Mouse (Mus musculus) bone marrow, adult 2 months (tissue): ENCODE measurements around the gene Usp36. TPM values are rescaled to one million over a fixed set of nuclear protein-coding genes. Genes with fewer than 3 reads are reported as not detected.
"Not testable (repeated sequence)": the region's sequence is repeated elsewhere in the genome, so short reads cannot be mapped to it uniquely, and the experiment has no call there.

Source experiments
- H3K27ac ChIP-seq: fragments of 200-500 bp; 2 replicates; pipeline ENCODE4 v1.5.1; 2012; ENCODE audit warnings: low read depth, mild to moderate bottlenecking, control low read depth, inconsistent platforms, low read length; ENCODE audit not compliant: control insufficient read depth, poor library complexity, insufficient read depth
- H3K4me1 ChIP-seq: fragments of 200-500 bp; 2 replicates; pipeline ENCODE4 v1.6.1; 2011; ENCODE audit warnings: low read length; ENCODE audit not compliant: control insufficient read depth, insufficient read depth
- H3K4me3 ChIP-seq: fragments of 200-500 bp; replicated peaks from 2 replicates; pipeline ENCODE3; 2011; ENCODE audit warnings: mild to moderate bottlenecking, low read depth, low read length, control low read depth; ENCODE audit not compliant: control insufficient read depth
- CTCF ChIP-seq: fragments of 200-500 bp; IDR thresholded peaks from 2 replicates; pipeline ENCODE4 v1.5.1; 2011; ENCODE audit warnings: low read length, control low read depth; ENCODE audit not compliant: control insufficient read depth, insufficient read depth
- POLR2A ChIP-seq: fragments of 200-500 bp; IDR thresholded peaks from 2 replicates; pipeline ENCODE4 v1.6.1; 2011; ENCODE audit warnings: low read depth, mild to moderate bottlenecking, control low read depth, low read length, borderline replicate concordance; ENCODE audit not compliant: control insufficient read depth
- WGBS: fragments of 180-500 bp; shearing (Covaris S2); methylation state at CpG from one replicate; pipeline ENCODE4 v1.1.7; 2018; 5-methylcytosine and 5-hydroxymethylcytosine counted together
- polyA plus RNA-seq: library from polyadenylated mRNA; stranded (reverse); fragments of >200 nt; gene quantifications from 2 replicates; pipeline ENCODE4 v1.2.4, GENCODE M21; 2011; ENCODE audit warnings: low replicate concordance; ENCODE audit not compliant: missing spikeins, insufficient read depth, insufficient read length

The Usp36 gene
- polyA plus RNA-seq, 1 experiment: 18.5 TPM

- WGBS: 53% methylated on average over 7 of the region's 7 CpGs
- Histone ChIP-seq H3K27ac (no peak overlapping the region), H3K4me3 (no peak overlapping the region), H3K4me1 (peaks cover 4% of the 10 kb centered on the region)
- TF ChIP-seq POLR2A: no peak
- TF ChIP-seq CTCF: peak; percentile 73
These were observed 27.1 kb upstream of the Usp36 start for GRCm38 (mm10) chr11:118317129-118317528.

- TF ChIP-seq POLR2A: no peak
- no peak for TF ChIP-seq CTCF
- Histone ChIP-seq H3K4me1 (peaks cover 4% of the 10 kb centered on the region), H3K27ac (no peak overlapping the region), H3K4me3 (no peak overlapping the region)
- 70% methylated on average over 8 of the region's 8 CpGs for WGBS
These were observed 26.3 kb upstream of the Usp36 start for GRCm38 (mm10) chr11:118316231-118316806.

GRCm38 (mm10) chr11:118312132-118312723, 22.2 kb upstream of the Usp36 start:
- 0 out of 2 replicates have a peak overlapping the region, but pooled peaks have one; percentile 39 for H3K27ac ChIP-seq
- WGBS: 35% methylated on average over 6 of the region's 6 CpGs
- no peaks in the 10 kb centered on the region; the same call in 1 of the 2 replicates for H3K4me1 ChIP-seq
- H3K4me3 ChIP-seq: no peak overlapping the region
- TF ChIP-seq CTCF: no peak
- no peak for TF ChIP-seq POLR2A

- WGBS: 84% methylated on average over 2 of the region's 2 CpGs
- H3K4me1 ChIP-seq, H3K27ac ChIP-seq, H3K4me3 ChIP-seq: not testable (repeated sequence)
These were observed 17.9 kb upstream of the Usp36 start for GRCm38 (mm10) chr11:118307962-118308361.

- not testable (repeated sequence) for H3K27ac ChIP-seq, H3K4me3 ChIP-seq, H3K4me1 ChIP-seq
- WGBS: 87% methylated on average over 4 of the region's 4 CpGs
These were observed 13.9 kb upstream of the Usp36 start for GRCm38 (mm10) chr11:118303959-118304358.

- WGBS: 63% methylated on average over 2 of the region's 2 CpGs
These were observed 8.8 kb upstream of the Usp36 start for GRCm38 (mm10) chr11:118298810-118299209.

GRCm38 (mm10) chr11:118297967-118298366, 7.9 kb upstream of the Usp36 start:
- Histone ChIP-seq H3K4me3 (no peak overlapping the region), H3K27ac (no peak overlapping the region), H3K4me1 (no peaks in the 10 kb centered on the region; the same call in 1 of the 2 replicates)
- 76% methylated on average over 3 of the region's 3 CpGs for WGBS
- peak; percentile 20; the same call in 1 of the 2 replicates for TF ChIP-seq CTCF
- no peak for TF ChIP-seq POLR2A

More at GRCm38 (mm10) chr11:118298810-118299209, 8.8 kb upstream of the Usp36 start:
- no peak for TF ChIP-seq CTCF
- no peak for TF ChIP-seq POLR2A
- H3K4me1 ChIP-seq: no peaks in the 10 kb centered on the region; the same call in 1 of the 2 replicates
- H3K27ac ChIP-seq: no peak overlapping the region
- H3K4me3 ChIP-seq: no peak overlapping the region

GRCm38 (mm10) chr11:118295026-118295425, 5.0 kb upstream of the Usp36 start:
- H3K4me1 ChIP-seq: no peaks in the 10 kb centered on the region
- WGBS: 62% methylated on average over 2 of the region's 2 CpGs
- TF ChIP-seq CTCF (no peak), POLR2A (no peak)
- H3K4me3 ChIP-seq: no peak overlapping the region
- H3K27ac ChIP-seq: no peak overlapping the region

- no peak for TF ChIP-seq CTCF
- no peak for TF ChIP-seq POLR2A
- Histone ChIP-seq H3K4me1 (peaks cover 2% of the 10 kb centered on the region; the same call in 1 of the 2 replicates), H3K27ac (no peak overlapping the region), H3K4me3 (no peak overlapping the region)
- 74% methylated on average over 6 of the region's 6 CpGs for WGBS
These were observed 2.6 kb upstream of the Usp36 start for GRCm38 (mm10) chr11:118292671-118293070.
